Mouse (Mus musculus) megakaryocyte, adult 5-6 weeks (primary cell): ENCODE data around the gene F930015N05Rik. TPM values are rescaled to one million over a fixed set of nuclear protein-coding genes. Genes with fewer than 3 reads are reported as not detected.

ENCODE experiments used
- ATAC-seq: 2 replicates; pipeline ENCODE4 v1.8.0; 2016; ENCODE audit warnings: mild to moderate bottlenecking, inconsistent platforms; ENCODE audit not compliant: poor library complexity, severe bottlenecking
- total RNA-seq, 2 experiments: library from RNA; stranded (forward) in 1 of 2; stranded (reverse) in 1 of 2; fragments of 153-499, 151-499 nt in 1 of 2; fragments of 221-1000, 200-1000 nt in 1 of 2; gene quantifications; 2 replicates each; pipeline versions ENCODE4 v1.2.3 to v1.2.4; 2015 to 2017

F930015N05Rik gene
- total RNA-seq, 2 experiments from 2014 or later = not detected

GRCm38 (mm10) chr11:64386333-64386732 is 50.1 kb downstream of the F930015N05Rik start:
- no peak for ATAC-seq

Other genes with a start within 250 kb of the F930015N05Rik start
- gene Hs3st3a1, start 1.3 kb downstream of the F930015N05Rik start, total RNA-seq (2015) = not detected in 2 replicates
- gene Hs3st3a1, start 1.3 kb downstream of the F930015N05Rik start, total RNA-seq (2017) = not detected in 2 replicates